Mouse (Mus musculus) stomach, embryonic 16.5 days (tissue): Measurements from ENCODE around the gene Psd4. TPM values are rescaled to one million over a fixed set of nuclear protein-coding genes. Genes with fewer than 3 reads are reported as not detected.

Experiments used
- polyA plus RNA-seq: library from polyadenylated mRNA; unstranded; fragments of >200 nt; fragmentation: Nextera tagmentation; extraction: Ambion mirVana; gene quantifications from 2 replicates; pipeline ENCODE4 v1.2.1, GENCODE M21; 2015

The Psd4 gene
- polyA plus RNA-seq, 1 experiment from 2014 or later: 9.4 TPM

Other genes with a start within 250 kb of the Psd4 start
- gene Il1f8, start 214.4 kb upstream of the Psd4 start, polyA plus RNA-seq: 0.10 and 0.62 TPM in 2 replicates
- gene Il1f9, start 181.1 kb upstream of the Psd4 start, polyA plus RNA-seq: 0.40 and 0.49 TPM in 2 replicates
- 0.28 and 0.97 TPM in 2 replicates for gene Il1f6, start 152.2 kb upstream of the Psd4 start, polyA plus RNA-seq
- gene Il1f5, start 90.6 kb upstream of the Psd4 start, polyA plus RNA-seq: 0.15 TPM in 1 of 2 replicates, not detected in the other
- not detected in 2 replicates for gene Il1f10, start 76.4 kb upstream of the Psd4 start, polyA plus RNA-seq
- gene Il1rn, start 30.7 kb upstream of the Psd4 start, polyA plus RNA-seq: 13.6 and 15.0 TPM in 2 replicates
- gene Pax8, start 108.0 kb downstream of the Psd4 start, polyA plus RNA-seq: 0.17 and 0.67 TPM in 2 replicates